9 mouse cellular contexts compared by ENCODE assay signal in genomic region chr2:166806173-166806705, GRCm38 (mm10). TPM values are rescaled to one million over a fixed set of nuclear protein-coding genes. Genes with fewer than 3 reads are reported as not detected.
DNase-seq lines count a peak whose midpoint lies in the region; ATAC-seq and TF ChIP-seq lines count a peak whose summit lies in the region.
"Had no signal": no experiment of that assay in that cellular context is flagged by ENCODE, and none has a peak within 500 bp of the region (broad histone marks: within the 10 kb centered on the region; RNA-seq: fewer than 3 reads in every experiment).

No protein-coding gene starts in this region.

- no peaks in the 10 kb centered on the region for H3K9me3 ChIP-seq in heart, embryonic 11.5 days (replicated peaks; ENCODE audit: control insufficient read depth, low read length)
- H3K9me3 ChIP-seq in G1E (replicated peaks): no peaks in the 10 kb centered on the region
- H3K9me3 ChIP-seq in forebrain, postnatal 0 days (ENCODE audit: low read length): no peaks in the 10 kb centered on the region

- peak overlapping the region; percentile 76 for H3K4me3 ChIP-seq in heart, embryonic 11.5 days (ENCODE audit: low read depth, low read length)
- peak overlapping the region; percentile 99 for H3K4me3 ChIP-seq in G1E (ENCODE audit: low read depth, low read length)
- H3K4me3 ChIP-seq in forebrain, postnatal 0 days (ENCODE audit: low read depth, low read length): peak overlapping the region; percentile 71

- no peak for ATAC-seq in heart, embryonic 11.5 days (replicated peaks; ENCODE audit: insufficient number of reproducible peaks, low FRiP score, low TSS enrichment)
- ATAC-seq in G1E (ENCODE audit: extremely low read depth, insufficient number of reproducible peaks, low FRiP score, poor library complexity, severe bottlenecking): peak; percentile 46
- no peak; the same call in 1 of the 2 replicates for ATAC-seq in forebrain, postnatal 0 days
- peak; percentile 5 for ATAC-seq in megakaryocyte, adult 5-6 weeks (ENCODE audit: poor library complexity, severe bottlenecking)
- no peak for ATAC-seq in activated CD4-positive, CD25-positive, alpha-beta regulatory T cell, adult 4 months

- H3K36me3 ChIP-seq in heart, embryonic 11.5 days (ENCODE audit: control insufficient read depth, insufficient read depth, low read length): no peaks in the 10 kb centered on the region
- peaks cover 24% of the 10 kb centered on the region for H3K36me3 ChIP-seq in G1E (replicated peaks)
- H3K36me3 ChIP-seq in forebrain, postnatal 0 days (ENCODE audit: insufficient read depth): no peaks in the 10 kb centered on the region

- H3K27me3 ChIP-seq in heart, embryonic 11.5 days (ENCODE audit: control insufficient read depth, insufficient read depth, low read length): no peaks in the 10 kb centered on the region
- no peaks in the 10 kb centered on the region for H3K27me3 ChIP-seq in G1E (ENCODE audit: insufficient read depth, low read length)
- no peaks in the 10 kb centered on the region for H3K27me3 ChIP-seq in forebrain, postnatal 0 days (ENCODE audit: insufficient read depth, low read length)
- H3K27me3 ChIP-seq: Patski had no signal

- H3K27ac ChIP-seq in heart, embryonic 11.5 days (ENCODE audit: low read depth, low read length): peak overlapping the region; percentile 81
- H3K27ac ChIP-seq in forebrain, postnatal 0 days (ENCODE audit: low read depth, low read length): peak overlapping the region; percentile 72; the same call in 1 of the 2 replicates

- no peak for TF ChIP-seq CTCF in G1E (IDR thresholded peaks at IDR 0.05; ENCODE audit: low read depth, low read length)
- no peak for TF ChIP-seq CTCF in forebrain, postnatal 0 days (IDR thresholded peaks at IDR 0.05; ENCODE audit: low read depth)

- 15% methylated on average over 14 of the region's 14 CpGs for WGBS in heart, embryonic 11.5 days (ENCODE audit: insufficient replicate concordance)
- WGBS in forebrain, postnatal 0 days: 27% methylated on average over 14 of the region's 14 CpGs

- no peak for DNase-seq in heart, adult 9 months (ENCODE audit: low spot score in 2 of 2)
- peak; percentile 26 for DNase-seq in G1E (ENCODE audit: low spot score)
- DNase-seq in forebrain, postnatal 0 days: no peak
- DNase-seq in left cerebral cortex, adult 8-10 months (ENCODE audit: low spot score in 2 of 2): no peak
- DNase-seq in Muller cell, postnatal 12 days (ENCODE audit: inconsistent ontology term): no peak

- H3K4me1 ChIP-seq in heart, embryonic 11.5 days (ENCODE audit: control insufficient read depth, insufficient read depth, low read length): peaks cover 11% of the 10 kb centered on the region
- peaks cover 30% of the 10 kb centered on the region for H3K4me1 ChIP-seq in G1E (ENCODE audit: insufficient read depth, low read depth, low read length)
- peaks cover 8% of the 10 kb centered on the region for H3K4me1 ChIP-seq in forebrain, postnatal 0 days (ENCODE audit: insufficient read depth)

- H3K4me2 ChIP-seq in heart, embryonic 11.5 days: peak overlapping the region; percentile 80
- H3K4me2 ChIP-seq in forebrain, postnatal 0 days (ENCODE audit: low read depth): peak overlapping the region; percentile 89

- peak overlapping the region; percentile 79 for H3K9ac ChIP-seq in heart, embryonic 11.5 days (ENCODE audit: low read depth, low read length)
- H3K9ac ChIP-seq in forebrain, postnatal 0 days: peak overlapping the region; percentile 80; the same call in 1 of the 2 replicates

RNA-seq across cellular contexts. Expression of gene Arfgef2, which starts 0.9 kb away (rescaled TPM):
- polyA plus RNA-seq in heart, embryonic 11.5 days (2014; fragmentation: Nextera tagmentation; extraction: Ambion mirVana): 6.3 and 9.7 TPM in 2 replicates
- 30.0 and 30.8 TPM in 2 replicates for total RNA-seq in G1E (2014; fragmentation: Nextera tagmentation)
- total RNA-seq in G1E (2017): 24.2 and 26.9 TPM in 2 replicates
- 6.0 and 7.1 TPM in 2 replicates for polyA plus RNA-seq in G1E (2012)
- total RNA-seq in forebrain, postnatal 0 days (2014; rRNA removed): 18.9 and 29.5 TPM in 2 replicates
- 1.9 and 3.0 TPM in 2 replicates for polyA plus RNA-seq in forebrain, postnatal 0 days (2015; fragmentation: Nextera tagmentation; extraction: Ambion mirVana)
- 13.0 and 13.9 TPM in 2 replicates for total RNA-seq in megakaryocyte, adult 5-6 weeks (2015)
- total RNA-seq in megakaryocyte, adult 5-6 weeks (2017): 11.5 and 18.7 TPM in 2 replicates
- polyA plus RNA-seq in activated CD4-positive, CD25-positive, alpha-beta regulatory T cell, adult 4 months (2017; shearing (Covaris generic)): 1 to 10 TPM; 2.9 TPM
- total RNA-seq in left cerebral cortex, adult 8-10 months (2022): 10 to 100 TPM; 60.0 to 78.0 (median 67.7) TPM

RNA-seq across cellular contexts. Expression of gene Trp53rkb, which starts 13.9 kb away (rescaled TPM):
- polyA plus RNA-seq in heart, embryonic 11.5 days (2014; fragmentation: Nextera tagmentation; extraction: Ambion mirVana): 6.6 and 7.9 TPM in 2 replicates
- 5.0 and 6.2 TPM in 2 replicates for total RNA-seq in G1E (2014; fragmentation: Nextera tagmentation)
- total RNA-seq in G1E (2017): 3.9 and 4.8 TPM in 2 replicates
- polyA plus RNA-seq in G1E (2012): 2.9 and 4.1 TPM in 2 replicates
- total RNA-seq in forebrain, postnatal 0 days (2014; rRNA removed): 13.2 and 15.2 TPM in 2 replicates
- polyA plus RNA-seq in forebrain, postnatal 0 days (2015; fragmentation: Nextera tagmentation; extraction: Ambion mirVana): 7.8 and 8.2 TPM in 2 replicates
- 2.1 and 4.5 TPM in 2 replicates for total RNA-seq in megakaryocyte, adult 5-6 weeks (2015)
- total RNA-seq in megakaryocyte, adult 5-6 weeks (2017): 1.5 and 2.0 TPM in 2 replicates
- polyA plus RNA-seq in activated CD4-positive, CD25-positive, alpha-beta regulatory T cell, adult 4 months (2017; shearing (Covaris generic)): 1 to 10 TPM in 1 of 2 experiments, under 1 TPM in 1; 0.41 to 1.0 TPM
- 1 to 10 TPM; 4.4 to 8.1 (median 6.1) TPM for total RNA-seq in left cerebral cortex, adult 8-10 months (2022)

Comparison
In these comparisons a context has a peak if more than half of its experiments do, and no peak if none do; other contexts are left out.
1. ATAC-seq: peak in G1E (single experiment) and megakaryocyte, adult 5-6 weeks (single experiment); none in heart, embryonic 11.5 days (single experiment), forebrain, postnatal 0 days (single experiment) and activated CD4-positive, CD25-positive, alpha-beta regulatory T cell, adult 4 months (single experiment).
2. Peak in every context shown above with its lines, with median percentiles within 50 percentile points of each other: H3K4me3 ChIP-seq.